Mouse (Mus musculus) right cerebral cortex, postnatal 10 days (tissue): ENCODE data around the gene Ten1.
A peak's percentile ranks its signal among the peaks of the same experiment; 100 is the strongest.

Source experiments
- DNase-seq, 2 experiments: peaks; one replicate each; pipeline ENCODE4 v3.0.0; 2021; ENCODE audit warnings: low spot score in 2 of 2

Ten1 gene

DNA sequence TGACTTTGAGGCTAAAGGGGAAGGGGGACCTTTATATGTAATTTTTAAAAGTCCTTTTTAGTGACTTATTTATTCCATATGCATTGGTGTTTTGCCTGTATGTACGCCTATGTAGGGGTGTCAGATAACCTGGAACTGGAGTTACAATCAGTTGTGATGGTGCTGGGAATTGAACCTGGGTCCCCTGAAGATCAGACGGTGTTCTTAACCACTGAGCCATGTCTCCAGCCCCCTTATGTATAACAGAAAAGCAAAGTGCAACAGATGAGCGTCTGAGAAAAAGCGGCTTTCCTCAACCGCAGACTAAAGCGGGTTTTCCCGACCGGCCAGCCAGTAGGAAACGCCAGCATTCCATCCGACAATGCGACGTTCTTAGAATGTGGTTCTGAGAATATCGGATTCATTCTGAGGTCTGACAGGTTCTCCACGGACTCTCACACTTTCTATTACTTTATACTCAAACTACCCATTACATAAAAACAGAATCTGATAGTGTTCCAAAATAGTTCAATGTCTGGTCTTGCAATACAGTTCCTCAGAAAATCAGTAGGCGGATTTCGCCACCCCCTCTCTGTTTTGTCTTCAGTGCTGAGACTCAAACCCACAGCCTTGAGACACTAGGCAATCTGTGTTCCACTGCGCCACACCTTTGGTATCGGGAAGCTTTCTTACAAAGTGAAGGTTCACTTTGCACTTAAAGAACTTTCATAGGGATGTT is 1.6 kb upstream of the Ten1 start:
- DNase-seq: no peak

DNA sequence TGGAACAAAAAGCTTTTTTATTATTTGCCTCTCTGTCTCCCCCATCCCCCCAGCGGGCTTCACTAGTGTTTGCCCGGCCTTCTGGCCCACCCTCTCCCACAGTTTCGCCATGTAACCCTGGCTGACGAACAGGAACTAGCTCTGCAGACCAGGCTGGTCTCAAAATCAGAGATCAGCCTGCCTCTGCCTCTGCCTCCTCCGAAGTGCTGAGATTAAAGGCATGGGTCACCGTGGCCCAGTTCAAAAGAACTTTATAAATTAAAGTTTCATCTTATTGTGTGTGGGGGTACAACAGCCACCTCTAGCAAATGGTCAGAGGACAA is 1.1 kb upstream of the Ten1 start:
- DNase-seq: no peak

DNA sequence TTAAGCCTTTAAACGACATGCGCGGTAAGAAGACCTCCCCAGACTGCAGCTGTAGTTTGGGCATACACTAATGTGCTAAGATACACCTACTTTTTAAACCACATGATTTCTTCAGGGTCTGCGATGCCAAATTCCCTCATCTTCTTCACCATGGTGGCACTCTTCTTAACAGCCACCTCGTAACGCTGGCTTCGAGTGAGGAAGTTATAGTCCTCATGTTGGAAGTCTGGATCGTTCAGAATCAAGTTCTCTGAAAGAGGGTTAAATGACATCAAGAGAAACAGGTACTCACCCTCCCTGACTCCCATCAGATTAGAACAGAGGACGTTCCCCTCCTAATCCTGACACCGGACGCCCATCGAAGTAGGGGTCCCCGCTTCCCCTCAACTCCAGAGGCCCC is 523 bp upstream of the Ten1 start:
- no peak for DNase-seq

DNA sequence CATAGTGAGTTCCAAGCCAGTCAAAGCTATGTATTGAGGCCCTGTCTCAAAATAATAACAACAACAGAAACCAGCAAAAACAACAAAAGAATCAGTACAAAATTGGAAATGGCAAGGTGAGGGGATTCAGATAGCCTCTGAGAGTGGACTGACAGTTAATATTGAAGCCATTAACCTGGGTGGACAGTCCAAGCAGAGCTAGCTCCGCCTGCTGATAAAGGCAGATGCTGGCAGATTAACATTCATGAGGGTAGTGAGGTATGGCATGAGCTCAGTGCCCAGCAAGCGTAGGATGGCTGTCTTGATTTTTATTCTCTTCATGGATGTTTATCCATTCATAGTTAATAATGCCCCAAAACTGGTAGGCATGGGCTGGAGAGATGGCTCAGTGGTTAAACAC is 2.5 kb downstream of the Ten1 start:
- no peak for DNase-seq

DNA sequence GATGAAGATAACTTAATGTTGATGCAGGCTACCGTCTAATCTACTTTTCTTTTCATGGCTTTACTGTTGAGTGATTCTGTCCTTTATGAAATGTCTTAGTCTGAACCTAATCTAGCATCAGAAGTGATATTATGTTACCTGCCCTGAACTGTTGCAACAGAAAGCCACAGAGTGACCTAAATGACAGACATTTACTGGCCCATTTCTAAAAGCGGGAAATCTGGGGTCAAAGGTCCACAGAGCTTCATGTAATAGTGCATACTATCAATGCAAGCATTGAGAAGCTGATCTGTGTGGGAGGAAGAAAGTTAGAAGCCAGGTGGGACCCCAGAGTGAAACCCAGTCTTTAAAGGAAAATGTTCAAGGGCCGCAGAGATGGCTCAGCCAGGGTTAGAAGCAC is 4.5 kb downstream of the Ten1 start:
- no peak for DNase-seq

DNA sequence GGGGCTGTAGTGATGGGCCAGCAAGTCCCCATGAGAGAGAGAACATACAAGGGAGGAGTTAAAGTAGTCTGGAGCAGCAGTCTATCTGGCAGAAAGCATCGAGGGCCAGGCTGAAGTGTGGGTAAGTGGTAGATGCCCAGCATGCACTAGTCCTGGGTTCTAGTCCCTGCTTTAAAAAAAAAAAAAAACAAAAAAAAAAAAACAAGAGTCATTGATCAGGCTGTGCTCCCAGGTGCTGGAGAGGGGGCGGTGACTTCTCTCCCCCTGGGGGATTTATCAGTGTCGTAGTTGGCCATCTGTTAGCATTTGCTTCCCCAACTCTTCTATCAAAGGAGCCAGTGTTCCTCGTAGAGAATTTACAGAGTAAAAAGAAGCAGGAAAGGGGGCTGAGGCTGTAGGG is 8.0 kb downstream of the Ten1 start:
- DNase-seq: no peak

DNA sequence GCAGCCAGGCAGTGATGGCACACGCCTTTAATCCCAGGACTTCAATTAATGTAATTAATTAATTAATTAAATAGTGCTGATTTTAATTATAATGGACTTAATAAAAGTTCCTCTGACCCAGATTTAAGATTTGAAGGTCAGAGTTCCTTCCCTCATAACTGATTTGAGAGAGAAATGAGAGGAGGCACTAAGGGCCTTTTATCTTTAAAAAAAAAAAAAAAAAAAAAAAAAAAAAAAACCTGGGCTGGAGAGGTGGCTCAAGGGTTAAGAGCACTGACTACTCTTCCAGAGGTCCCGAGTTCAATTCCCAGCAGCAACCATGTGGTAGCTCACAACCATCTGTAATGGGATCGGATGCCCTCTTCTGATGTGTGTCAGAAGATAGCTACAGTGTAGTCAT is 10.0 kb downstream of the Ten1 start:
- no peak for DNase-seq

DNA sequence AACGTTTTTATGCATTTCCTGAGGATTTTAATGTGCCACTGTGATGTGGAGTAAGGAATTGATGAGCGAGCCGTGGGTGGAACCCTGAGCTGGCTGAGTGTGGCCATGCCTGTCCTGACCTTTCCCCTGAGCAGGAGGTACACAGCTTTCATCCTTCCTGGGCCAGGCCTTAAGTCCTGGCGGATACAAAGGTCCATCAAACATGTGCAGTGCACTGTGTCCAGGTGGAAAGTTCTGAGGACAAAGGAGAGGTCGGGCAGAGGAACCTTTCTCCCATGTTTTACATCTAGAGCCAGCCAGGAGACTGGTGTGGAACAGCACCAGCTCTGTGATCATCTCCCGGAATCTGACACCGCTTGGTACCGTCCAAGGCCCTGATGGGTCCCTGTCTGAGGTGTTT is 10.6 kb downstream of the Ten1 start:
- DNase-seq: no peak

DNA sequence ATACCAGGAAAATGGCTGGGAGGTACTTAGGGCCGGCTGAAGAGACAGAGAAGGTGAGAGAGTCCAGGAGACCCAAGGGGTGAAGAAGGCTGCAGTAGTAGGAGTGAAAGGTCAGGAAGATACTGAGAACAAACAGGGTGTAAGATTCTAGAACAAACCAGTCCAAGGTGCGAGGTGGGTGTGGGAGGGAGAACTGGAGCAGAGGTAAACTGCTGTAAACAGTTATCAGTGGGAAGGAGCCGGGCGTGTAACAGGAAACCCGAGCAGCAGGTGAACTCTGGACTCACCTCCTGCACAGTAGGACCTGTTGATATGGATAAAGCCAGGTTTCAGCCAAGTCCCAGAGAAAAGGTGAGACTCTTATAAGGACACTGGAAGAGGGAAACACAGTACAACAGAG is 12.0 kb downstream of the Ten1 start:
- DNase-seq: no peak

DNA sequence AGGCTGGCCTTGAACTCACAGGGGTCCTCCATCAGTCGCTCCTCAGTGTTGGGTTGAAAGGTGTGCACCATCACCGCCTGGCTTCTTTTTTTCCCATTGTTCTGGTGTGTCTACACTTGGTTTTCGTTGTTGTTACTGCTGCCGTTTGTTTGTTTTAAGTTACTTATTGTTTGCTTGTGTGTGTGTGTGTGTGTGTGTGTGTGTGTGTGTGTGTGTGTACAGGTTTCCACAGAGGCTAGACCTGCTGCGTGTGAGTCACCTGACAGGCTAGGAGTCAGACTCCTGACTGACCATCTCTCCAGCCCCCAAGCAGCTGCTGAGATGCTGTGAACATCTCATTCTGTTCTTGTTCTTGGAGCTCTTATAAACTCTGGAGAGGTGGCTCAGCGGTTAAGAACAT is 14.2 kb downstream of the Ten1 start:
- DNase-seq: no peak

DNA sequence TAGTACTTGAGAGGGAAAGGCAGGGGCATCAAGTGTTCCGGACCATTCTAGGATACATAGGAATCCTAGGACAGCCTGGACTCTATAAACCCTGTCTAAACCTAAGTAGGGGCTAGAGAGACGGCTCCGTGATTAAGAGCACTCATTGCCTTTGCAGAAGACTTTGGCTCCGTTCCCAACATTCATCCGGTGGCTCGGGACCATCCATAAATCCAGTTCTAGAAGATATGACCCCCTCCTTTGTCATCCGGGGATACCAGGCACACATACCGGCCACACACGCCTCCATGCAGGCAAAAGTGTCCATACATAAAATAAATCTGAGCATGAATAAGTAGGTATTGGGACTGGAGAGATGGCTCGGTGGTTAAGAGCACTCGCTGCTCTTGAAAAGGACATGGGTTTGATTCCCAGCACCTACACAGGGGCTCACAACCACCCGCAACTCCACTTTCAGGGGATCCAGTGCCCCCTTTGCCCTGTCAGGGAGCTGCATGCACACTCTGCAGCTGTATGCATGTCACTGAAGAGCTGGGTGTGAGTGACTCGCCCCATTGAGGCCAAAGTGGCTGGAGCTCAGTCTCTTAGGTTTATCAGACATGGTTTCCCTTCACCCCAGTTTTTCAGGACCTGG is 15.3 kb downstream of the Ten1 start:
- DNase-seq: no peak

DNA sequence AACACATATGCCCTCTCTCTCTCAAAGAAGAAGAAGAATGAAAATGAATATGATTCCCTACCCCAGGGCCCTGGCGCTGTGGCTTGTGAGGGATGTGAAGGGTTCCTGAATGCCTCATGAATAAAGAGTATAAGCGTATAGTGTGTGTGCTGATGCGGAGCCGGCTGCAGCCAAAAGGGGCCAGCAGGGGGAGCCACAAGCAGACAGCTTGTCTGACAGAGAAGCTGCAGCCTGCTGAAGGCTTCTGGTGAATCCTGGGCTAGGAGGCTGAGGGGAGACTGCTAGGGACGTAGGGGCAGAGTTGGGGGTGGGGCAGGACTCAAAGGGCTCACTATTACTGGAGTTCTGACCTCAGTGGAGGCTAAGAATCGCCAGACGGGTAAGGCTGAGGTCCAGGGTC is 16.5 kb downstream of the Ten1 start:
- no peak for DNase-seq

DNA sequence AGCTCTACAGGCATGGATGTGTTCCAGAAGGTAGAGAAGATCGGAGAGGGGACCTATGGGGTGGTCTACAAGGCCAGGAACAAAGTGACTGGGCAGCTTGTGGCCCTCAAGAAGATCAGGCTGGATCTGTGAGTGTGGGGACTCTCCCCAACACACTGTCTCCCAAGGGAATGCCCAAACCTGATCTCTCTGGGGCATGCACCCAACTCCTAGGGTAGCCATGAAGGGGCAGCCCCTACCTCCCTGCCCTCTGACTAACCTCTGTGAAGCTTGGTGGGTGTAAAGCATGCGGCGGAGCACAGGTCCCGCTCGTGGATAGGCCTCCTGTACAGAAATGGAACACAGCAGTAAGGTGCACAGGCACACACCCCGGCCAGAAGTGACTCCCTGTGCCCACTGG is 17.3 kb downstream of the Ten1 start:
- no peak for DNase-seq

DNA sequence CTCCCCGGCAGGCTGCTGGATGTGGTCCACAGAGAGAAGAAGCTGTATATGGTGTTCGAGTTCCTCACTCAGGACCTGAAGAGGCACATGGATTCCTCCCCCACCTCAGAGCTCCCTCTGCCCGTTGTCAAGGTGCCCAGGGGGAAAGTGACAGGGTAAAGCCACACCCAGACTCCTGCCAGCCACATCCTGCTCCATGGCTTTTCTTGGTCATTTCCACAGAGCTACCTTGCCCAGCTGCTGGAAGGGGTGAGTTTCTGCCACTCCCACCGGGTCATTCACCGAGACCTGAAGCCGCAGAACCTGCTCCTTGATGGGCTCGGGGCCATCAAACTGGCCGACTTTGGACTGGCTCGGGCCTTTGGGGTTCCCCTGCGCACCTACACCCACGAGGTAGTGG is 17.9 kb downstream of the Ten1 start:
- DNase-seq: no peak

DNA sequence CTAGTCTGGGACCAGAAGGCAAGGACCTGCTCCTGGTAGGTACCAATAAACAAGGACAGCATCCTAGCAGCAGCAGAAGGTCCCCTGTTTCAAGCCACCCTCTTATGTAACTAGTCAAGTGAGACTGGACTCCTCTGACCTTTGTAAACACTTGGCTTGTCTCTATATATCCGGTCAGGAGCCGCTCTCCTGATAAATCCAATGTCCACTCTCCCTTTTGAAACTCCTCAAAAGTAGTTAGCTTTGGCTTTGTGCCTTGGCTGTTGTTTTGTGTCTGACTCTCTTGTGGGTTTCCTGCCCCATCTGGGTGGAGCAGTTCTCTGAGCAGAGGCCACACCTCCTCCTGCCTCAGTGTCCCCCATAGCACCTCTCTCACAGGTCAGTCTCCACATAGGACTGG is 19.6 kb downstream of the Ten1 start:
- no peak for DNase-seq

DNA sequence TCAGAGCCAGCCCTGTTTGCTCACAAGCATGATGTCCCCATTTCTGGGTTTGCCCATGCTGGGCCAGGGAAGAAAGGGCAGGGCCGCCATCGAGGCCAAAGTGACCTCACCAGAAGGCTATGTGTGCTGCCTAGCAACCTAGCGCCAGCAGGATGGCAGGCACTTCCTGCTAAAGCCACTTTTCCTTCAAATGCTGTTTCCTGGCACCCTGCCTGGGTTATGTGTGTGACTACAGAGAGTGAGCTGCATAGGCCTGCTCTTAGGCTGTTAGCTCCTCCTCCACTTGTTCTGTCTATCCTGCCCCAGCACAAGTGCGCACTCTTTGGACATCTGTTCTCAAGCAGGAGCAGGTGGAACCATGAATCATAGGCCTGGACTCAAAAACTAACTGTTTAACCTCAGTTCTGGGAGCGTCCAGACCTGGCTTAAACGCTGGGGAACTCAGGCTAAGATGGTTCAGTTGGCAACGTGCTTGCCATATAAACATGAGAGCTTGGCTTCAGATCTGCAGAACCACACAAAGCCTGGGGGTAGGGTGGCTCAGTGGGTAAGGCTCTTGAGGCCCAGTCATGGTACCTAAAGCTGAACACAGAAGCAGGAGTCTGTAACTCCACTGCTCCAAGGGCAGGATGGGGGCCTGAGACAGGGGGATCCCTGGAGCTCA is 20.2 kb downstream of the Ten1 start:
- DNase-seq: peak; percentile 85 to 91

DNA sequence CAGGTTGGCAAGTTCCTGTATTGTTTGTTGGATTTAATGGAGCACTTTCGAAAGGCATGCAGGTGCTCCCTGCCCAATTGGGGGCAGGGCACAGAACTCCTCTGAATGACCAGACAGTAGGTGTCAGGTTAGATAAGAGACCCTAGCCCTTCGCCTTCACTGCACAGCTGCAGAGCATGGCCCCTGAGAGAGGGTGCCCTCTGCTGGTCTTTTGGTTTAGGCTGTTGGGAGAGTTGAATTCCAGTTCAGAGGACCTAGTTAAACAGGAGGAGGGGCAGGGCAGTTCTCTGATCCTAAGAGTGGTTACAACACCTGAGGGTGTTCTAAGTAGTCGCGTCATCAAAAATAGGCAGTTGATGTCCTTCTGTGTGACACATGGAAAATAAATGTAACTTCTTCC is 21.2 kb downstream of the Ten1 start:
- peak in 1 of 2 experiments; percentile 60 for DNase-seq

DNA sequence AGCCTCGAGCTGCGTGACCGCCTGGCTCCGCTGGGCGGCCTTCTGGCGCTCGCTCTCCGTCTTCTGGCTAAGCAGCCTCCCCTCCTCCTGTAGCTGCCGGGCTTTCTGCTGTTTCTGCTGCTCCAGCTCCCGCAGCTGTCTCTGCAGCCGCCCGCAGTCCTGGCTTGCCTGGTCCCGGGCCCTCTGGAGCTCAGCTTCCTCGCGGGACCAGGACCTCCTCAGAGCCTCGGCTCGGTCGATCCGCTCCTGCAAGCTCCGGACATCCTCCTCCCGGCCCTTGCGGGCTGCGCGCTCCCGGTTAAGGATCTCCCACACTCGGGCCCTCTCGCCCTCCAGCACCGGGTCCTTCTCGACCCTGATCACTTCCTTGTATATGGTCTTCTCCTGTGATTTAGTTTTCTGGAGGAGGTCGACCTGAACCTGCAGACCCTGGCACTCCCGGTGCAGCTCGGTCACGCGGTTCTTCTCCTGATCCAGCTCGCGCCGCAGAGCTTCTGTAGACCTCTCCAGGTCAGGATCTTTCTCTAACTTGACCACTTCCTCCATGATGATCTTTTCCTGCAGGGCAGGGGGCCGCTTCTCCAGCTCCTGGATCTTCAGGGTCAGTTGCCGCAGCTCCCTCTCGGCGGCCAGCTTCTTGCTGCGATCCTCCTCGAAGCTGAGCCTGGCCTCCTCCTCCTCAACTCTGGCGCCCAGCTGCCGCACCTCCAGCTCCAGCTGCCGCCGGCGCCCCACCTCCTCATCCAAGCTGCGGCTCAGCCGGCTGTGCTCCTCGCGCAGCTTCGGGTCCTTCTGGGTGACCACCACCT is 23.5 kb downstream of the Ten1 start:
- no peak for DNase-seq

DNA sequence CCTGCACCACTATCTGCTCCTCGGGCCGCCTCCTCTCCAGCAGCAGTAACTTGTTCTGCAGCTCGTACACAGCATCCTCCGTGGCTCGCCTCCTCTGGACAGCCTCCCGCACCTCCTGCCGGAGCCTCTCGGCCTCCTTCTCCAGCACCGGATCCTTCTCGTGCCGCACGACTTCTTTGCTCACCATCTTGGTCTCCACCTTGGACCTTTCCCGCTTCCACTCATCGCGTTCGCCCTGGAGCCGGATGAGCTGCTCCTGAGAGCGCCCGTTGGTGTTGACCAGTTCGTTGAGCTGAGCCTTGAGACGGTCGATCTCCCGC is 24.0 kb downstream of the Ten1 start:
- DNase-seq: no peak

DNA sequence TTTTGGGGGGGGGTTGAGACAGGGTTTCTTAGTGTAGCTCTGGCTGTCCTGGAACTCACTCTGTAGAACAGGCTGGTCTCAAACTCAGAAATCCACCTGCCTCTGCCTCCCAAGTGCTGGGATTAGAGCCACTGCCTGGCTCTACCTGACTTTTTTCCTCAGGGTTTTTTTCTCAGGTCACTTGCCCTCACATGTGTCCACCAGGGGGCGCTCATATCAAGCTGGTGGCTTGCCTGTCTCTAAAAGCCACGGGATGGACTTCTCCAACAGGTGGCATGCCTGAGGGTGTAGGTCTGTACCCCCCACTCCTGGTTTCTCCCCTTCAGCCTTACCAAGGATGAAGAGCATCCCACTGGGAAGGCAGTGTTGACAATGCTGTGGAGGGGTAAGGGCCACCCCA is 27.8 kb downstream of the Ten1 start:
- peak; percentile 48 to 71 for DNase-seq

DNA sequence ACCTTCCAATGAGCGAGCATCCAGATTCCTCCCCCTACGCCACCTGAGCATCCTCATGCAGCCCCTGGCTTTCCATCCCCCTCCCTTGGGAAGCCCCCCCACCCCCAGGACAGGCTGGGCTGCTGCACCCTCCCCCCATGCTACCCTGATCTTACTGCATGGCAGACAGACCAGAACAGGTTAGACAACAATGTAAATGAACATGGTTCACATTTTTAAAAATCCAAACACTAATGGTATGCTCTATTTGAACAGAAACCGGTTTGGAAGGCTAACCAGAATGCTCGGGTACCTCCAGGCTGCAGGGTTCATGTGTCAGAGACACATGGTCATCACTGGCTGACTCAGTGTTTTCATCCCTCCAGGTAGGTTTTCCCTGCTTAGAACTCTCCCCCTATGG is 30.0 kb downstream of the Ten1 start:
- DNase-seq: no peak

DNA sequence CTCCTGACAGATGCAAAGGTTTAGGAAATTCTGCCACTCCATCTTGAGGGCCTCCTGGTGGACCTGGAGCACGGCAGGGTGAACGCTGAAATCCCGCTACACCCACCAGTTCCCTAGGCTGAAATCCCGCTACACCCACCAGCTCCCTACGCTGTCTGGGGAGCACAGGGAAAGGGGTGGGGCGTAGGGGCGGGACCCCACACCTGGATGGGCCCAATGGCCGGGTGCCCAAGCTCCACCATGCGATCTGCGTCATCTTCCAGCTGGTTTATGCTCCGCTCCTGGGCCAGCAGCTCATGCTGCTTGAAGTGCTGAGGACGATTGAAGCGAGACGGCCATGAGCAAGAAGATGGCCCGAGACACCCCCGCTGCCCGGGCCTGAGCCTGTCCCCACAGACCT is 33.8 kb downstream of the Ten1 start:
- DNase-seq: no peak

DNA sequence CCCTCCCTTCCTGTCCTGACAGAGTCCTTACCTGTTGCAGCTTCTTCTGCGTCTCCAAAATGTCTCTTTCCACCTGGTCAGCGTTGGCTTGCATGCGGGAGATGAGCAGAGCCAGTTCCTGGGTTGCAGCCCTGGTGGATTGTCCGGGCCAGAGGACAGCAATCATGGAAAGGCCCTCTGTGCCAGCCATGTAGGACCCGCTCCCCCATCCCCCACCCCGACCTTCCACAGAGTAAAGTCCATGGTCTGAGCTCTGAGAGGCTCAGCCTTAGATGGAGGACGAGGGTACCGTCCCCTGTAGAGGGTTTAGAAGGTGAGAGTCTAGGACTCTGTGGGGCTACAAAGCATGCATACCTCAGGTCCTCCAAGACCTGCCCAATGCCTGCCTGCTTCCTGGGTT is 36.2 kb downstream of the Ten1 start:
- DNase-seq: no peak
